Mouse (Mus musculus) ES-E14 (cell line): ENCODE measurements around the gene Cerk. TPM values are rescaled to one million over a fixed set of nuclear protein-coding genes. Genes with fewer than 3 reads are reported as not detected.

Source experiments
- DNase-seq: peaks from one replicate; pipeline ENCODE4 v3.0.0-alpha.2; 2013; ENCODE audit warnings: low read depth, low spot score
- H3K27ac ChIP-seq: 2 replicates; pipeline ENCODE4 v1.5.1; 2012; ENCODE audit warnings: low read depth, mild to moderate bottlenecking, low read length, moderate library complexity, mixed read lengths; ENCODE audit not compliant: poor library complexity, insufficient read depth, severe bottlenecking
- H3K36me3 ChIP-seq: 2 replicates; pipeline ENCODE4 v1.6.1; 2012; ENCODE audit warnings: mild to moderate bottlenecking, low read length, moderate library complexity, mixed read lengths; ENCODE audit not compliant: control insufficient read depth, poor library complexity, insufficient read depth, severe bottlenecking
- H3K4me1 ChIP-seq, 2 experiments: fragments of 150-350 bp in 1 of 2; sonication (generic) in 1 of 2; 2 replicates each; pipeline ENCODE4 v1.6.1; 2012; ENCODE audit warnings: low read length in 2 of 2, mild to moderate bottlenecking in 1 of 2, mixed read lengths in 1 of 2; ENCODE audit not compliant: control insufficient read depth in 2 of 2, insufficient read depth in 2 of 2, poor library complexity in 1 of 2
- H3K4me3 ChIP-seq, 2 experiments: fragments of 150-350 bp in 1 of 2; sonication (generic) in 1 of 2; 2 replicates each; pipeline ENCODE4 v1.5.1; 2012; ENCODE audit warnings: low read length in 2 of 2, low read depth in 1 of 2, mild to moderate bottlenecking in 1 of 2, mixed read lengths in 1 of 2; ENCODE audit not compliant: insufficient read depth in 1 of 2, poor library complexity in 1 of 2, severe bottlenecking in 1 of 2
- H3K9ac ChIP-seq: 2 replicates; pipeline ENCODE4 v1.6.1; 2012; ENCODE audit warnings: low read depth, mild to moderate bottlenecking, low read length, mixed read lengths; ENCODE audit not compliant: poor library complexity, insufficient read depth, severe bottlenecking
- H3K9me3 ChIP-seq: fragments of 150-350 bp; sonication (generic); 2 replicates; pipeline ENCODE4 v1.6.1; 2012; ENCODE audit warnings: low read depth, mild to moderate bottlenecking, low read length; ENCODE audit not compliant: control insufficient read depth, insufficient read depth
- CHD2 ChIP-seq: IDR thresholded peaks from 2 replicates; pipeline ENCODE4 v1.6.1; 2014; ENCODE audit warnings: mild to moderate bottlenecking, low read depth, low read length, inconsistent platforms
- HCFC1 ChIP-seq: IDR thresholded peaks from 2 replicates; pipeline ENCODE4 v1.6.1; 2012; ENCODE audit warnings: low read length, inconsistent platforms, borderline replicate concordance; ENCODE audit not compliant: insufficient read depth
- MAFK ChIP-seq: IDR thresholded peaks from 2 replicates; pipeline ENCODE4 v1.6.1; 2014; ENCODE audit warnings: mild to moderate bottlenecking, low read depth, low read length, inconsistent platforms; ENCODE audit not compliant: insufficient read depth
- ZC3H11A ChIP-seq: IDR thresholded peaks from 2 replicates; pipeline ENCODE4 v1.6.1; 2012; ENCODE audit warnings: low read depth, mild to moderate bottlenecking, inconsistent platforms, low read length, borderline replicate concordance
- ZNF384 ChIP-seq: IDR thresholded peaks from 2 replicates; pipeline ENCODE4 v1.6.1; 2012; ENCODE audit warnings: low read depth, low read length, inconsistent platforms
- in situ Hi-C, 2 experiments: fragments of 600-800 bp; cut with MboI; formaldehyde crosslinking; loops; one replicate each; pipeline ENCODE4 v1.15.1; 2025; ENCODE audit warnings: low sequenced_read_pairs in 2 of 2, inconsistent platforms in 1 of 2; ENCODE audit not compliant: unreplicated experiment in 2 of 2
- total RNA-seq: library from RNA; depleted of rRNA; stranded (reverse); fragments of 300-350 nt; gene quantifications from 2 replicates; pipeline ENCODE4 v1.2.3, GENCODE M21; 2012

The Cerk gene
- total RNA-seq, 1 experiment: 3.4 TPM

DNA sequence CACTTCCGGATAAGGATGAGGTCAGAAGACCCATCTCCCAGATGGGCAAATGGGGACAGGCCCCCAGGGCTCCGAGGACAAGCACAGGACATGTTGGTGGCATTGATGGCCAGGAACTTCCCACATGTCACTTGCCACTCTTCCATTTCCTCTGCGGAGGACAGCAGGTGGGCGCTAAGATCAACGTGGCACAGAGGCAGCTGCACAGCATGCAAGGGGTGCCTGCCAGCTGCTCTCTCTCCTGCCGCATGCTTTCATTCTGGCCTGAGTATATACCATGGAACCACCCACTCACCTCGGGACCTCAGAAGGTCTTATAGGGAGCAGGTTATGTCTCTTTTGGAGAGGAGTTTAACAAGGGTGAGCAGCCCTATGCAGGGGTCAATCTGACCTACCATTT is 41.4 kb downstream of the Cerk start:
- Histone ChIP-seq H3K4me1 (peaks cover 0 to 11% of the 10 kb centered on the region in 2 experiments; a peak in 1 of 4 replicates), H3K36me3 (peaks cover 11% of the 10 kb centered on the region; the same call in 1 of the 2 replicates), H3K9ac (no peak overlapping the region), H3K27ac (no peak overlapping the region), H3K4me3 (no peak overlapping the region), H3K9me3 (no peaks in the 10 kb centered on the region)
- TF ChIP-seq ZC3H11A: no peak
- TF ChIP-seq CHD2: no peak
- TF ChIP-seq HCFC1: no peak
- TF ChIP-seq ZNF384: no peak
- TF ChIP-seq MAFK: no peak
- in situ Hi-C loops: loop anchor here in 1 of 2 experiments (25.0 kb wide), 1 partner anchor 232 kb away; no protein-coding TSS in a partner anchor
- DNase-seq: no peak

DNA sequence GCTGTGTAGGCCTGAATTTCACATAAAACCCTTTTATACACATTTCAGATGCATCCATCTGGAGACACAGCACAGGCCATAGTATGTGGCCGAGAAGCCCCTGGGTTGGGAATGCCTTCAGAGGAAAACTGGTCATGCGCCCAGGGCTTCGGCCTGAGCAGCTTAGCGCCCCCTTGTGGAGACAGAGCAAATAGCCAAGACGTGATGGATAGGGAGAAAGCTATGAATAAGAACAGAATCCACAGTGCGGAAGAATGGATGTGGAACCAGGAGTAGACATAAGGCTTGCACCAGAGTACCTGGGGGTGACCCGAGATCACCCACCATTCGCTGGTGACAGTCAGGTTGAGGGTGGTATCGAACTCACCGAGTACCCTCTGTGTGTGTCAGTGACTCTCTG is 45.6 kb downstream of the Cerk start:
- peak; percentile 54 for DNase-seq
- Histone ChIP-seq H3K36me3 (peaks cover 9% of the 10 kb centered on the region; the same call in 1 of the 2 replicates), H3K9me3 (no peaks in the 10 kb centered on the region), H3K9ac (no peak overlapping the region), H3K4me3 (peak overlapping the region in 1 of 2 experiments; percentile 8; a peak in 1 of 4 replicates), H3K27ac (no peak overlapping the region), H3K4me1 (peaks cover 0 to 12% of the 10 kb centered on the region in 2 experiments; a peak in 1 of 4 replicates)
- no peak for TF ChIP-seq ZNF384
- no peak for TF ChIP-seq HCFC1
- no peak for TF ChIP-seq MAFK
- no peak for TF ChIP-seq ZC3H11A
- no peak for TF ChIP-seq CHD2
- in situ Hi-C loops: loop anchor here in 1 of 2 experiments (25.0 kb wide), 1 partner anchor 228 kb away; no protein-coding TSS in a partner anchor

DNA sequence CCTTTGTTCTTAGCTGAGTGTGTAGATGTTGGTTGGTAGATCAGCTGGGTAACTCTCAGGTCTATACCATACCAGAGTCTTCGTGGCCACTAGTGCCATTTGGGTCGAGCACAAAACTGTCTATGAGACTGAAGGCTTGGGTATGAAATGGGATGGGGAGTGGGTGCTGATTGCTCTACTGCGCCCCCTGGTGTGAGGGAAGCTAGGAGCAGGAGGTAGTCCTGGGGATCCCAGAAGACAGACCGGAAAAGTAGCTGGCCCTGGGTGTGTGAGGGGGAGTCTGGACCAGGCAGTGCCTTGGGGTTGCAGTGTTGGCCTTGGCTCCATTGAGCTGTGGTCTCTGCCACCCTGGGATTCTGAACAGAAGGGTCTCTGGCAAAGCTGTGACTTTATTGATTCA is 48.3 kb downstream of the Cerk start:
- peaks cover 7% of the 10 kb centered on the region; the same call in 1 of the 2 replicates for H3K36me3 ChIP-seq
- no peak overlapping the region for H3K27ac ChIP-seq
- H3K9ac ChIP-seq: no peak overlapping the region
- H3K4me1 ChIP-seq: peaks cover 0 to 14% of the 10 kb centered on the region in 2 experiments; a peak in 1 of 4 replicates
- peak; percentile 54 for DNase-seq
- in situ Hi-C loops: loop anchor here (10.0 to 25.0 kb wide), 2 partner anchors 223 to 225 kb away; no protein-coding TSS in a partner anchor
- TF ChIP-seq CHD2 (no peak), ZNF384 (no peak), MAFK (no peak), ZC3H11A (no peak), HCFC1 (no peak)
- no peak overlapping the region for H3K4me3 ChIP-seq
- no peaks in the 10 kb centered on the region for H3K9me3 ChIP-seq

DNA sequence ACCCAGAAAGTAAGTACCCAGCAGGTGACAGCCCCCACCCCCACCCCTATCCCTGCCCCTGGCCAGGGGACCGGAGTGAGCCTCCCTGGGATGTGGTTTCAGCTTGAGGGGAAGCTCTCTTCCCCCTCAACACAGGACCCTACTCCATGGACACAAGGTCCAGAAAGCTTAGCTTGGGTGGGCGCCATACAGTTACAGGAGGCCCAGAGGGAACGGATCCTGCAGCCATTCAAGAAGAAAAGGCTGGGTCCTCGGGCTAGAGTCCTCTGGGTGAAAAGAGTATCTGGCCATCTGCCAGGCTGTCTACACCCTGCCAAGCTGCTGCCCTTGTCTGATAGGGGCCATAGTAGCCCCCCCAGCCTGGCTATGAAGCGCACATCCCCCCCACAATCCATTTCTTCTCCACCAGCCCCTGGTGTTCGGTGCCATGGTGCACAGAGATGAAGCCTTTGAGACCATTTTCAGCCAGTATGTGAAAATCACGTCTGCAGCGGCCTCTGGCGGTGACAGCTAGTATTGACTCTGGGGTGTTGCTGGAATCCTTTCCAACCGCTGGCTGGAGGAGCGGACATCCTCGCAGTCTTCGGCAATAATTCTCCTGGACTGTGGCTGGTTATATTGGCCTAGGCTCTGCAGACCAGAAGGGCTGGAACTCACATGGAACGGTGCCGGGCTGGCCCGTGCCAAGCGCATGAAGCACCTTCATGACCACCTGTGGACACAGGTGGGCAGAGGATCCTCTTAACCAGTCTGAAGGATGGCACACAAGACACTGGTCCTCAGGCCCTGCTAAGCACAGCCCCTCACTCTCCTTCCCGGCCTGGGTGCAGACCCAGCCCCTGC is 50.8 kb downstream of the Cerk start:
- no peak for TF ChIP-seq ZNF384
- TF ChIP-seq ZC3H11A: peak; percentile 75
- Histone ChIP-seq H3K9me3 (no peaks in the 10 kb centered on the region), H3K4me1 (peaks cover 0 to 7% of the 10 kb centered on the region in 2 experiments; a peak in 1 of 4 replicates), H3K4me3 (no peak overlapping the region), H3K27ac (no peak overlapping the region), H3K9ac (no peak overlapping the region), H3K36me3 (peaks cover 9% of the 10 kb centered on the region; the same call in 1 of the 2 replicates)
- in situ Hi-C loops: loop anchor here (10.0 to 25.0 kb wide), 2 partner anchors 220 to 223 kb away; no protein-coding TSS in a partner anchor
- DNase-seq: peak; percentile 72
